ENCODE assay signal across 9 mouse cellular contexts in genomic region chr9:102746753-102747152, GRCm38 (mm10). TPM values are rescaled to one million over a fixed set of nuclear protein-coding genes. Genes with fewer than 3 reads are reported as not detected.
DNase-seq lines count a peak whose midpoint lies in the region; ATAC-seq and TF ChIP-seq lines count a peak whose summit lies in the region.
"Had no signal": no experiment of that assay in that cellular context is flagged by ENCODE, and none has a peak within 500 bp of the region (broad histone marks: within the 10 kb centered on the region; RNA-seq: fewer than 3 reads in every experiment).

No protein-coding gene starts in this region.

- 0 out of 2 replicates have a peak overlapping the region, but pooled peaks have one; percentile 33 for H3K27ac ChIP-seq in limb, embryonic 14.5 days (replicated peaks; ENCODE audit: low read depth, low read length)
- H3K27ac ChIP-seq in limb, embryonic 10.5 days, result no peak overlapping the region
- no peak overlapping the region for H3K27ac ChIP-seq in embryonic facial prominence, embryonic 14.5 days (replicated peaks; ENCODE audit: low read depth, low read length)
- 0 out of 2 replicates have a peak overlapping the region, but pooled peaks have one; percentile 19 for H3K27ac ChIP-seq in intestine, embryonic 15.5 days
- H3K27ac ChIP-seq in forebrain, embryonic 16.5 days (ENCODE audit: low read length), result no peak overlapping the region

- no peak overlapping the region for H3K4me2 ChIP-seq in limb, embryonic 14.5 days (replicated peaks; ENCODE audit: low read depth, low read length, severe bottlenecking)
- H3K4me2 ChIP-seq in embryonic facial prominence, embryonic 14.5 days (ENCODE audit: low read depth, low read length), result no peak overlapping the region
- H3K4me2 ChIP-seq in intestine, embryonic 15.5 days (replicated peaks), result no peak overlapping the region
- H3K4me2 ChIP-seq in forebrain, embryonic 16.5 days (ENCODE audit: low read length), result no peak overlapping the region

- no peak for ATAC-seq in limb, embryonic 14.5 days (ENCODE audit: low FRiP score, low read depth)
- no peak for ATAC-seq in embryonic facial prominence, embryonic 14.5 days (ENCODE audit: low read depth)
- no peak for ATAC-seq in intestine, embryonic 15.5 days
- ATAC-seq in megakaryocyte progenitor cell, adult 5-6 weeks (replicated peaks; ENCODE audit: poor library complexity), result peak; percentile 78
- no peak for ATAC-seq in forebrain, embryonic 16.5 days

- no peak overlapping the region for H3K9ac ChIP-seq in limb, embryonic 14.5 days (ENCODE audit: low read depth, low read length, severe bottlenecking)
- no peak overlapping the region for H3K9ac ChIP-seq in embryonic facial prominence, embryonic 14.5 days (ENCODE audit: low read depth, low read length)
- no peak overlapping the region for H3K9ac ChIP-seq in intestine, embryonic 15.5 days
- no peak overlapping the region for H3K9ac ChIP-seq in forebrain, embryonic 16.5 days (replicated peaks; ENCODE audit: low read depth, low read length)

- H3K9me3 ChIP-seq in limb, embryonic 14.5 days (ENCODE audit: control insufficient read depth, low read length), result no peaks in the 10 kb centered on the region
- H3K9me3 ChIP-seq in limb, embryonic 10.5 days (replicated peaks), result no peaks in the 10 kb centered on the region
- H3K9me3 ChIP-seq in embryonic facial prominence, embryonic 14.5 days (ENCODE audit: control insufficient read depth, low read length), result no peaks in the 10 kb centered on the region
- H3K9me3 ChIP-seq in intestine, embryonic 15.5 days, result no peaks in the 10 kb centered on the region
- H3K9me3 ChIP-seq in forebrain, embryonic 16.5 days (ENCODE audit: control insufficient read depth, low read length), result no peaks in the 10 kb centered on the region

- no peak for TF ChIP-seq POLR2A in limb, embryonic 14.5 days (IDR thresholded peaks at IDR 0.05; ENCODE audit: borderline replicate concordance, extremely low read depth, insufficient read depth, insufficient read length)

- WGBS in limb, embryonic 14.5 days, result 55% methylated on average over 5 of the region's 5 CpGs
- WGBS in limb, embryonic 10.5 days, result 75% methylated on average over 5 of the region's 5 CpGs
- WGBS in embryonic facial prominence, embryonic 14.5 days, result 28% methylated on average over 5 of the region's 5 CpGs
- 63% methylated on average over 5 of the region's 5 CpGs for WGBS in intestine, embryonic 15.5 days
- 74% methylated on average over 5 of the region's 5 CpGs for WGBS in forebrain, embryonic 16.5 days

- H3K27me3 ChIP-seq in limb, embryonic 14.5 days (ENCODE audit: control insufficient read depth, insufficient read depth, low read length), result no peaks in the 10 kb centered on the region
- no peaks in the 10 kb centered on the region for H3K27me3 ChIP-seq in limb, embryonic 10.5 days (ENCODE audit: low read depth, poor library complexity, severe bottlenecking)
- no peaks in the 10 kb centered on the region for H3K27me3 ChIP-seq in embryonic facial prominence, embryonic 14.5 days (replicated peaks; ENCODE audit: control insufficient read depth, insufficient read depth, low read length)
- no peaks in the 10 kb centered on the region for H3K27me3 ChIP-seq in intestine, embryonic 15.5 days (replicated peaks)
- no peaks in the 10 kb centered on the region for H3K27me3 ChIP-seq in forebrain, embryonic 16.5 days (replicated peaks; ENCODE audit: control insufficient read depth, insufficient read depth, low read length)

- no peaks in the 10 kb centered on the region for H3K36me3 ChIP-seq in limb, embryonic 14.5 days (ENCODE audit: control insufficient read depth, insufficient read depth, low read length)
- no peaks in the 10 kb centered on the region for H3K36me3 ChIP-seq in limb, embryonic 10.5 days
- H3K36me3 ChIP-seq in embryonic facial prominence, embryonic 14.5 days (ENCODE audit: control insufficient read depth, insufficient read depth, low read length), result no peaks in the 10 kb centered on the region
- no peaks in the 10 kb centered on the region for H3K36me3 ChIP-seq in intestine, embryonic 15.5 days
- H3K36me3 ChIP-seq in forebrain, embryonic 16.5 days (ENCODE audit: control insufficient read depth, insufficient read depth), result no peaks in the 10 kb centered on the region

- H3K4me3 ChIP-seq in limb, embryonic 14.5 days (replicated peaks; ENCODE audit: low read length), result no peak overlapping the region
- no peak overlapping the region for H3K4me3 ChIP-seq in limb, embryonic 10.5 days
- H3K4me3 ChIP-seq in embryonic facial prominence, embryonic 14.5 days (ENCODE audit: low read depth, low read length), result no peak overlapping the region
- no peak overlapping the region for H3K4me3 ChIP-seq in intestine, embryonic 15.5 days (replicated peaks)
- no peak overlapping the region for H3K4me3 ChIP-seq in forebrain, embryonic 16.5 days (replicated peaks; ENCODE audit: low read length)

- H3K4me1 ChIP-seq in limb, embryonic 14.5 days (ENCODE audit: control insufficient read depth, insufficient read depth, low read length), result peaks cover 4% of the 10 kb centered on the region; the same call in 1 of the 2 replicates
- H3K4me1 ChIP-seq in limb, embryonic 10.5 days, result peaks cover 11% of the 10 kb centered on the region
- H3K4me1 ChIP-seq in embryonic facial prominence, embryonic 14.5 days (ENCODE audit: control insufficient read depth, insufficient read depth, low read length), result peaks cover 11% of the 10 kb centered on the region
- peaks cover 15% of the 10 kb centered on the region; the same call in 1 of the 2 replicates for H3K4me1 ChIP-seq in intestine, embryonic 15.5 days (replicated peaks)
- H3K4me1 ChIP-seq in forebrain, embryonic 16.5 days (replicated peaks; ENCODE audit: control insufficient read depth, insufficient read depth, low read length), result no peaks in the 10 kb centered on the region

- DNase-seq in limb, embryonic 14.5 days (ENCODE audit: low spot score), result no peak
- DNase-seq in limb, embryonic 10.5 days (ENCODE audit: low spot score), result no peak
- DNase-seq in embryonic facial prominence, embryonic 14.5 days (ENCODE audit: low spot score), result peak; percentile 47
- DNase-seq in layer of hippocampus, adult 11-12 months (ENCODE audit: low spot score), result no peak
- no peak for DNase-seq in left cerebral cortex, adult 11 months (ENCODE audit: low spot score)

RNA-seq across cellular contexts. Expression of gene Amotl2, which starts 30.3 kb away (rescaled TPM):
- 58.9 and 67.7 TPM in 2 replicates for polyA plus RNA-seq in limb, embryonic 14.5 days (2012; rRNA removed)
- 52.7 and 66.6 TPM in 2 replicates for polyA plus RNA-seq in limb, embryonic 14.5 days (2014; fragmentation: Nextera tagmentation; extraction: Ambion mirVana)
- polyA plus RNA-seq in limb, embryonic 10.5 days (2016; fragmentation: Nextera tagmentation; extraction: Ambion mirVana), result 41.6 and 49.1 TPM in 2 replicates
- polyA plus RNA-seq in embryonic facial prominence, embryonic 14.5 days (2014; fragmentation: Nextera tagmentation; extraction: Ambion mirVana), result 44.5 and 48.1 TPM in 2 replicates
- 31.8 and 32.9 TPM in 2 replicates for polyA plus RNA-seq in intestine, embryonic 15.5 days (2015; fragmentation: Nextera tagmentation; extraction: Ambion mirVana)
- total RNA-seq in megakaryocyte progenitor cell, adult 5-6 weeks (2015), result 0.84 and 2.1 TPM in 2 replicates
- 0.98 and 8.5 TPM in 2 replicates for total RNA-seq in megakaryocyte progenitor cell, adult 5-6 weeks (2017)
- 53.4 and 62.5 TPM in 2 replicates for polyA plus RNA-seq in forebrain, embryonic 16.5 days (2015; fragmentation: Nextera tagmentation; extraction: Ambion mirVana)
- total RNA-seq: MEL had no signal

Comparison
In these comparisons a context has a peak if more than half of its experiments do, and no peak if none do; other contexts are left out.
1. H3K27ac ChIP-seq: peak in limb, embryonic 14.5 days (single experiment) and intestine, embryonic 15.5 days (single experiment); none in limb, embryonic 10.5 days (single experiment), embryonic facial prominence, embryonic 14.5 days (single experiment) and forebrain, embryonic 16.5 days (single experiment).